In genomic region chr5:124715135-124715534, GRCm38 (mm10) we compare ENCODE assay signal across 10 mouse cellular contexts. TPM values are rescaled to one million over a fixed set of nuclear protein-coding genes. Genes with fewer than 3 reads are reported as not detected.
DNase-seq lines count a peak whose midpoint lies in the region; ATAC-seq and TF ChIP-seq lines count a peak whose summit lies in the region.
"Had no signal": no experiment of that assay in that cellular context is flagged by ENCODE, and none has a peak within 500 bp of the region (broad histone marks: within the 10 kb centered on the region; RNA-seq: fewer than 3 reads in every experiment).

No protein-coding gene starts in this region.

- WGBS in kidney, embryonic 14.5 days: 79% methylated on average over 8 of the region's 8 CpGs

- no peak for ATAC-seq in kidney, embryonic 14.5 days (ENCODE audit: low FRiP score, low TSS enrichment)

- H3K4me1 ChIP-seq in kidney, embryonic 14.5 days (ENCODE audit: control insufficient read depth, insufficient read depth, low read length): no peaks in the 10 kb centered on the region

- H3K4me2 ChIP-seq in kidney, embryonic 14.5 days (replicated peaks; ENCODE audit: low read depth, low read length): no peak overlapping the region

- H3K36me3 ChIP-seq in kidney, embryonic 14.5 days (ENCODE audit: control insufficient read depth, insufficient read depth, low read length): peaks cover 79% of the 10 kb centered on the region

- H3K9me3 ChIP-seq in kidney, embryonic 14.5 days (ENCODE audit: control insufficient read depth, low read length): no peaks in the 10 kb centered on the region

- DNase-seq in gastrocnemius, adult 2 months: peak; percentile 30
- DNase-seq in gastrocnemius, postnatal 36 days: no peak
- peak; percentile 55 for DNase-seq in heart, adult 8-10 months (ENCODE audit: low spot score)
- peak; percentile 12 for DNase-seq in lung, postnatal 25 days (ENCODE audit: low spot score)
- DNase-seq in frontal cortex, postnatal 10 days (ENCODE audit: low spot score in 2 of 2): no peak
- no peak for DNase-seq in thymus, postnatal 25 days
- no peak for DNase-seq in left cerebral cortex, adult 8-10 months (ENCODE audit: low spot score in 2 of 2)
- DNase-seq: cerebellum, postnatal 14 days had no signal

- no peak overlapping the region for H3K9ac ChIP-seq in kidney, embryonic 14.5 days (ENCODE audit: low read depth, low read length)

- no peaks in the 10 kb centered on the region for H3K27me3 ChIP-seq in kidney, embryonic 14.5 days (ENCODE audit: control insufficient read depth, insufficient read depth, low read length)

- no peak for TF ChIP-seq CTCF in gastrocnemius, adult 2 months (IDR thresholded peaks at IDR 0.05)

- intact Hi-C loops in gastrocnemius, adult 2 months (cut with DNase I): no loop called here
- intact Hi-C loops in gastrocnemius, postnatal 36 days (cut with DNase I): no loop called here

- H3K4me3 ChIP-seq in gastrocnemius, adult 2 months: no peak overlapping the region
- no peak overlapping the region for H3K4me3 ChIP-seq in kidney, embryonic 14.5 days (ENCODE audit: low read length)
- H3K4me3 ChIP-seq: myocyte had no signal

- H3K27ac ChIP-seq in gastrocnemius, adult 2 months: peak overlapping the region; percentile 50
- H3K27ac ChIP-seq in kidney, embryonic 14.5 days (ENCODE audit: low read depth, low read length): peak overlapping the region; percentile 14; the same call in 1 of the 2 replicates

RNA-seq across cellular contexts. Expression of gene Dnah10, which starts 9.8 kb away (rescaled TPM):
- under 1 TPM; 0.03 to 0.22 TPM for total RNA-seq in gastrocnemius, adult 2 months (2021)
- total RNA-seq in gastrocnemius, postnatal 36 days (2021): under 1 TPM in 1 of 2 experiments, not detected in 1; 0.02 TPM
- total RNA-seq in heart, adult 8-10 months (2022): under 1 TPM in 3 of 4 experiments, not detected in 1; 0.03 to 0.06 (median 0.05) TPM
- polyA plus RNA-seq in kidney, embryonic 14.5 days (2014; fragmentation: Nextera tagmentation; extraction: Ambion mirVana): 0.13 and 0.14 TPM in 2 replicates
- total RNA-seq in left cerebral cortex, adult 8-10 months (2022): under 1 TPM; 0.59 to 0.72 (median 0.67) TPM

Comparison
In these comparisons a context has a peak if more than half of its experiments do, and no peak if none do; other contexts are left out.
1. DNase-seq: peak in gastrocnemius, adult 2 months (single experiment), heart, adult 8-10 months (single experiment) and lung, postnatal 25 days (single experiment); none in gastrocnemius, postnatal 36 days (0 of 2), frontal cortex, postnatal 10 days (0 of 2), thymus, postnatal 25 days (single experiment) and left cerebral cortex, adult 8-10 months (0 of 2).